Mouse (Mus musculus) forebrain, embryonic 11.5 days (tissue): ENCODE results near the gene Rpgrip1l. TPM values are rescaled to one million over a fixed set of nuclear protein-coding genes. Genes with fewer than 3 reads are reported as not detected.

Source experiments
- ATAC-seq: fragments of 200-750 bp; cut with Nextera tagmentation; replicated peaks from 2 replicates; pipeline ENCODE4 v1.8.0; 2017; ENCODE audit warnings: moderate TSS enrichment; ENCODE audit not compliant: low FRiP score
- DNase-seq: peaks from one replicate; pipeline ENCODE4 v3.0.0-alpha.2; 2017; ENCODE audit warnings: low spot score
- H3K27ac ChIP-seq: fragments of 300-500 bp; sonication (generic); 2 replicates; pipeline ENCODE4 v1.5.1; 2014; ENCODE audit warnings: low read depth, low read length
- H3K27me3 ChIP-seq: fragments of 300-500 bp; sonication (generic); 2 replicates; pipeline ENCODE4 v1.6.1; 2014; ENCODE audit warnings: mild to moderate bottlenecking, low read length, mixed read lengths; ENCODE audit not compliant: control insufficient read depth, insufficient read depth
- H3K36me3 ChIP-seq: fragments of 300-500 bp; sonication (generic); 2 replicates; pipeline ENCODE4 v1.6.1; 2014; ENCODE audit warnings: mild to moderate bottlenecking, low read length, moderate library complexity, mixed read lengths; ENCODE audit not compliant: control insufficient read depth, insufficient read depth
- H3K4me1 ChIP-seq: fragments of 300-500 bp; sonication (generic); replicated peaks from 2 replicates; pipeline ENCODE4 v1.6.1; 2014; ENCODE audit warnings: low read length, mixed read lengths; ENCODE audit not compliant: control insufficient read depth, insufficient read depth
- H3K4me2 ChIP-seq: fragments of 300-500 bp; sonication (generic); 2 replicates; pipeline ENCODE4 v1.6.1; 2014; ENCODE audit warnings: low read depth, mild to moderate bottlenecking, low read length, moderate library complexity, mixed read lengths; ENCODE audit not compliant: severe bottlenecking
- H3K4me3 ChIP-seq: fragments of 300-500 bp; sonication (generic); 2 replicates; pipeline ENCODE4 v1.5.1; 2014; ENCODE audit warnings: low read depth, low read length
- H3K9ac ChIP-seq: fragments of 300-500 bp; sonication (generic); 2 replicates; pipeline ENCODE4 v1.6.1; 2014; ENCODE audit warnings: low read length
- H3K9me3 ChIP-seq: fragments of 300-500 bp; sonication (generic); 2 replicates; pipeline ENCODE4 v1.6.1; 2016; ENCODE audit warnings: low read length, mixed read lengths; ENCODE audit not compliant: control insufficient read depth
- WGBS: fragments of 180-500 bp; shearing (Covaris S2); extraction: QIAGEN DNeasy Blood & Tissue Kit; methylation state at CpG from one replicate; pipeline ENCODE4 v1.1.7; 2014; 5-methylcytosine and 5-hydroxymethylcytosine counted together
- polyA plus RNA-seq: library from polyadenylated mRNA; unstranded; fragments of >200 nt; fragmentation: Nextera tagmentation; extraction: Ambion mirVana; gene quantifications from 2 replicates; pipeline ENCODE4 v1.2.1, GENCODE M21; 2014

The Rpgrip1l gene
- polyA plus RNA-seq, 1 experiment from 2014 or later, result 13.7 TPM

- no peaks in the 10 kb centered on the region for H3K9me3 ChIP-seq
- no peak overlapping the region for H3K4me2 ChIP-seq
- no peaks in the 10 kb centered on the region for H3K27me3 ChIP-seq
- DNase-seq (no peak), ATAC-seq (no peak)
- H3K4me3 ChIP-seq, result no peak overlapping the region
- no peaks in the 10 kb centered on the region for H3K36me3 ChIP-seq
- WGBS, result 83% methylated on average over 4 of the region's 4 CpGs
- no peak overlapping the region for H3K27ac ChIP-seq
- no peaks in the 10 kb centered on the region for H3K4me1 ChIP-seq
- H3K9ac ChIP-seq, result no peak overlapping the region
Measured at GRCm38 (mm10) chr8:91218271-91218670, 94.8 kb downstream of the Rpgrip1l start.

- H3K9ac ChIP-seq, result no peak overlapping the region
- 93% methylated on average over 5 of the region's 5 CpGs for WGBS
- H3K4me3 ChIP-seq, result no peak overlapping the region
- H3K4me1 ChIP-seq, result no peaks in the 10 kb centered on the region
- H3K4me2 ChIP-seq, result no peak overlapping the region
- no peak for DNase-seq
- H3K27me3 ChIP-seq, result no peaks in the 10 kb centered on the region
- no peak for ATAC-seq
- no peak overlapping the region for H3K27ac ChIP-seq
- no peaks in the 10 kb centered on the region for H3K9me3 ChIP-seq
- no peaks in the 10 kb centered on the region for H3K36me3 ChIP-seq
Measured at GRCm38 (mm10) chr8:91217062-91217905, 95.8 kb downstream of the Rpgrip1l start.

- Histone ChIP-seq H3K36me3 (no peaks in the 10 kb centered on the region), H3K4me2 (no peak overlapping the region), H3K4me1 (no peaks in the 10 kb centered on the region), H3K9me3 (no peaks in the 10 kb centered on the region), H3K4me3 (no peak overlapping the region), H3K27ac (no peak overlapping the region), H3K27me3 (no peaks in the 10 kb centered on the region), H3K9ac (no peak overlapping the region)
- 85% methylated on average over 3 of the region's 3 CpGs for WGBS
- no peak for DNase-seq
- no peak for ATAC-seq
Measured at GRCm38 (mm10) chr8:91214287-91214686, 98.8 kb downstream of the Rpgrip1l start.

- Histone ChIP-seq H3K9ac (no peak overlapping the region), H3K36me3 (no peaks in the 10 kb centered on the region), H3K4me2 (no peak overlapping the region), H3K4me3 (no peak overlapping the region), H3K27ac (no peak overlapping the region), H3K9me3 (no peaks in the 10 kb centered on the region), H3K4me1 (no peaks in the 10 kb centered on the region), H3K27me3 (no peaks in the 10 kb centered on the region)
- ATAC-seq, result no peak
- no peak for DNase-seq
- 91% methylated on average over 2 of the region's 2 CpGs for WGBS
Measured at GRCm38 (mm10) chr8:91212948-91213347, 100.1 kb downstream of the Rpgrip1l start.

- Histone ChIP-seq H3K9ac (no peak overlapping the region), H3K4me2 (no peak overlapping the region), H3K9me3 (no peaks in the 10 kb centered on the region), H3K4me3 (no peak overlapping the region), H3K36me3 (no peaks in the 10 kb centered on the region), H3K27me3 (no peaks in the 10 kb centered on the region), H3K4me1 (no peaks in the 10 kb centered on the region), H3K27ac (no peak overlapping the region)
- 78% methylated on average over 3 of the region's 3 CpGs for WGBS
- ATAC-seq (no peak), DNase-seq (no peak)
Measured at GRCm38 (mm10) chr8:91209658-91210057, 103.4 kb downstream of the Rpgrip1l start.

- Histone ChIP-seq H3K36me3 (no peaks in the 10 kb centered on the region), H3K9ac (no peak overlapping the region), H3K4me1 (no peaks in the 10 kb centered on the region), H3K4me3 (no peak overlapping the region), H3K9me3 (no peaks in the 10 kb centered on the region), H3K27ac (no peak overlapping the region), H3K27me3 (no peaks in the 10 kb centered on the region), H3K4me2 (no peak overlapping the region)
- DNase-seq (no peak), ATAC-seq (no peak)
- WGBS, result 81% methylated on average over 2 of the region's 2 CpGs
Measured at GRCm38 (mm10) chr8:91207676-91208075, 105.4 kb downstream of the Rpgrip1l start.

GRCm38 (mm10) chr8:91205897-91206296 lies 107.2 kb downstream of the Rpgrip1l start:
- Histone ChIP-seq H3K4me2 (no peak overlapping the region), H3K9me3 (no peaks in the 10 kb centered on the region), H3K4me3 (no peak overlapping the region), H3K9ac (no peak overlapping the region), H3K27ac (no peak overlapping the region), H3K27me3 (no peaks in the 10 kb centered on the region), H3K36me3 (no peaks in the 10 kb centered on the region), H3K4me1 (no peaks in the 10 kb centered on the region)
- ATAC-seq (no peak), DNase-seq (no peak)
- WGBS, result 82% methylated on average over 6 of the region's 6 CpGs

- H3K4me2 ChIP-seq, result no peak overlapping the region
- no peaks in the 10 kb centered on the region for H3K9me3 ChIP-seq
- DNase-seq (no peak), ATAC-seq (no peak)
- H3K4me1 ChIP-seq, result no peaks in the 10 kb centered on the region
- H3K27me3 ChIP-seq, result no peaks in the 10 kb centered on the region
- H3K36me3 ChIP-seq, result no peaks in the 10 kb centered on the region
- no peak overlapping the region for H3K27ac ChIP-seq
- H3K4me3 ChIP-seq, result no peak overlapping the region
- 77% methylated on average over 2 of the region's 2 CpGs for WGBS
- H3K9ac ChIP-seq, result no peak overlapping the region
Measured at GRCm38 (mm10) chr8:91201184-91201583, 111.9 kb downstream of the Rpgrip1l start.

GRCm38 (mm10) chr8:91199876-91200275 lies 113.2 kb downstream of the Rpgrip1l start, which contains the start of gene Aktip:
Aktip (minus strand) TSS chr8:91199976.
- Histone ChIP-seq H3K4me1 (no peaks in the 10 kb centered on the region), H3K27ac (no peak within 1 kb of the TSS), H3K9me3 (no peaks in the 10 kb centered on the region), H3K4me3 (no peak within 1 kb of the TSS), H3K4me2 (no peak within 1 kb of the TSS), H3K36me3 (no peaks in the 10 kb centered on the region), H3K27me3 (no peaks in the 10 kb centered on the region), H3K9ac (no peak within 1 kb of the TSS)
- DNase-seq, result no peak
- no peak for ATAC-seq
- WGBS, result 93% methylated on average over 7 of the region's 7 CpGs
